Mouse (Mus musculus): ENCODE measurements around the gene Tmem115. TPM values are rescaled to one million over a fixed set of nuclear protein-coding genes. Genes with fewer than 3 reads are reported as not detected.

The Tmem115 gene
- total and polyA plus RNA-seq, 2 experiments from 2014 or later = 49.7 to 51.4 TPM

DNA sequence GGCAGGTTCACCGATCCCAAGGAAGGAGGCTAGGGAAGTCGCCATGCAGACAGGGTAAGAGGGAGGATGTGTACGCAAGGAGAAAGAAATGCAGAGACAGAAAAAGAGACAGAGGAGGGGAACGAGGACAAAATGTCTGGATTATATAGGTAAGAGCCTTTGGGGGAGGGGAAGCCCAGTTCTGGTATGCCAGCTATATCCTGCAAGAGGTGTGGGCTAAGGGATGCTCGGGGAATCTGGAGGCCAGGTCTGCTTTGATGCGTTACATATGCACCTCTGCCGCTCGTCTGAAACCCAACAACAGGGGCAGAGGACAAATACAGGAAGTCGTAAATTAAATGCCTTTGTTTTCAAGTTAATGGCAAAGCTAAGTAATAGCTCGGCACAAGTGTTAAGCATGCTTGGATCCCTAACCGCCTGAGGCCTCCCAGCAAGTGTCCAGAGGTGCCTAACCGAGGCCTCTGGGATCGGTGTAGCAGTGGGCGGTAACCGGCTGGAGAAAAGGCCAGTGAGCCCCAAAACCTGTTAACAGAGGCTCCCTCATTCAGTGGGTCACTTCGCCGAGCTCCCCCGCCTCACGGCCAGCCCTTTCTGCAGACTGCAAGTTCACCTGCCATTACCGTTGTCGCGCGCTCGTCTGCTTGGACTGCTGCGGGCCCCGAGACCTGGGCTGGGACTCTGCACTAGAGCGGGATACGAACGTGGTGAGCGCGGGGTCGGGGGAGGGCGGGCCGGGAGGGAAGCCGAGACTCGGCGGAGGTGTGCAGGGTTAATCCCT lies 20.0 kb downstream of the Tmem115 start:
- no peak for TF ChIP-seq CTCF (IDR thresholded peaks at IDR 0.05; ENCODE audit: low read depth)
- H3K36me3 ChIP-seq (ENCODE audit: insufficient read depth) = peaks cover 18% of the 10 kb centered on the region
- DNase-seq (peak; percentile 26), ATAC-seq (peak; percentile 59)
- peaks cover 28% of the 10 kb centered on the region for H3K4me1 ChIP-seq (ENCODE audit: insufficient read depth)
- H3K27me3 ChIP-seq (ENCODE audit: insufficient read depth, low read length) = peaks cover 19% of the 10 kb centered on the region
- WGBS = 7% methylated on average over 37 of the region's 37 CpGs
- peak overlapping the region; percentile 87 for H3K4me2 ChIP-seq (ENCODE audit: low read depth)
- H3K9me3 ChIP-seq (ENCODE audit: low read length) = no peaks in the 10 kb centered on the region
- peak overlapping the region; percentile 68 for H3K27ac ChIP-seq (ENCODE audit: low read depth, low read length)
- peak overlapping the region; percentile 69 for H3K4me3 ChIP-seq (ENCODE audit: low read depth, low read length)
- peak overlapping the region; percentile 70 for H3K9ac ChIP-seq

GRCm38 (mm10) chr9:107554319-107554825 lies 20.6 kb downstream of the Tmem115 start:
- DNase-seq (peak; percentile 99), ATAC-seq (peak; percentile 95)
- no peaks in the 10 kb centered on the region for H3K9me3 ChIP-seq (ENCODE audit: low read length)
- H3K4me2 ChIP-seq (ENCODE audit: low read depth) = peak overlapping the region; percentile 87
- peaks cover 19% of the 10 kb centered on the region for H3K27me3 ChIP-seq (ENCODE audit: insufficient read depth, low read length)
- H3K4me3 ChIP-seq (ENCODE audit: low read depth, low read length) = peak overlapping the region; percentile 69
- WGBS = under 1% methylated on average over 48 of the region's 53 CpGs
- peak overlapping the region; percentile 75 for H3K27ac ChIP-seq (ENCODE audit: low read depth, low read length)
- peak; percentile 13; the same call in 1 of the 2 replicates for TF ChIP-seq CTCF (IDR thresholded peaks at IDR 0.05; ENCODE audit: low read depth)
- H3K9ac ChIP-seq = peak overlapping the region; percentile 70
- H3K4me1 ChIP-seq (ENCODE audit: insufficient read depth) = peaks cover 28% of the 10 kb centered on the region
- H3K36me3 ChIP-seq (ENCODE audit: insufficient read depth) = peaks cover 24% of the 10 kb centered on the region

GRCm38 (mm10) chr9:107555031-107555457 lies 21.3 kb downstream of the Tmem115 start:
- H3K9ac ChIP-seq = peak overlapping the region; percentile 70
- peak overlapping the region; percentile 69 for H3K4me3 ChIP-seq (ENCODE audit: low read depth, low read length)
- under 1% methylated on average over 23 of the region's 23 CpGs for WGBS
- H3K27ac ChIP-seq (ENCODE audit: low read depth, low read length) = peak overlapping the region; percentile 75
- H3K9me3 ChIP-seq (ENCODE audit: low read length) = no peaks in the 10 kb centered on the region
- peak; percentile 35 for DNase-seq
- peaks cover 28% of the 10 kb centered on the region for H3K4me1 ChIP-seq (ENCODE audit: insufficient read depth)
- TF ChIP-seq CTCF (IDR thresholded peaks at IDR 0.05; ENCODE audit: low read depth) = no peak
- ATAC-seq = no peak; the same call in 1 of the 2 replicates
- H3K36me3 ChIP-seq (ENCODE audit: insufficient read depth) = peaks cover 31% of the 10 kb centered on the region
- peaks cover 18% of the 10 kb centered on the region for H3K27me3 ChIP-seq (ENCODE audit: insufficient read depth, low read length)
- H3K4me2 ChIP-seq (ENCODE audit: low read depth) = peak overlapping the region; percentile 87

DNA sequence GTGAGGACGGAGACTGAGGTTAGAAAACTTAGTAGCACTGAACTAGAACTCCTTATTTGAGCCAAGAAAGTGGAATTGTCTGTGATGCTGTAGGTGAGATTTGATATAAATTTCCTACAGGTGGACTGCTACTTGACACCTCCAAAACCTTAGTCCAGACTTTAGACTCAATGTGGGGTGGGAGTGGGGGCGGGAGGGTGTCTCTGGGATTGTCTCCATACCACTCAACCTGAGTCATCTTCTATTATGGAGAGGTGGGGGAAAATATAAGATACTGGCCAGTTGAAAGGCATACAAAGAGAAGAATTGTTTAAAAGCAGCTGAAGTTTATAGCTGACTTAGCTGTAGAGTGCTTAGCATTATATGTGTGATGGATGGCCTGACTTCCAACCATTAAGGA lies 22.0 kb downstream of the Tmem115 start:
- peaks cover 11% of the 10 kb centered on the region for H3K27me3 ChIP-seq (ENCODE audit: insufficient read depth, low read length)
- H3K4me3 ChIP-seq (ENCODE audit: low read depth, low read length) = peak overlapping the region; percentile 69
- no peak overlapping the region for H3K27ac ChIP-seq (ENCODE audit: low read depth, low read length)
- peaks cover 28% of the 10 kb centered on the region for H3K4me1 ChIP-seq (ENCODE audit: insufficient read depth)
- peak overlapping the region; percentile 87 for H3K4me2 ChIP-seq (ENCODE audit: low read depth)
- no peak for DNase-seq
- H3K9ac ChIP-seq = peak overlapping the region; percentile 70; the same call in 1 of the 2 replicates
- no peak for ATAC-seq
- 45% methylated on average over 2 of the region's 2 CpGs for WGBS
- H3K36me3 ChIP-seq (ENCODE audit: insufficient read depth) = peaks cover 36% of the 10 kb centered on the region
- H3K9me3 ChIP-seq (ENCODE audit: low read length) = no peaks in the 10 kb centered on the region
- no peak for TF ChIP-seq CTCF (IDR thresholded peaks at IDR 0.05; ENCODE audit: low read depth)

DNA sequence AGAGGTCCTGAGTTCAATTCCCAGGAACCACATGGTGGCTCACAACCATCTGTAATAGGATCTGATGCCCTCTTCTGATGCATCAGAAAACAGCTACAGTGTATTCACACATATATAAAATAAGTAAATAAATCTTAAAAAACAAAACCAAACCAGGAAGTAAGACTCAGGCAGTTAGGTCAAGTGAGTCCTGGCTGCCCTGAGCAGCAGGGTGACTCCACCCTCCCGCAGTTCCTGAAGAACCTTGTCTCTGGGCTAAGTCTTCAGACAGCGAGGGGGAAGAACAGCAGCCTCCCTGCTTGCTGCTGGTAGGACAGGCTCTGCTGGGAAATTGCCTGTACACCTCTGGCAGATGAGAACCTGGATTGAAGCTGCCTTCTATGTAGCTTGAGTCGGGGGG lies 22.6 kb downstream of the Tmem115 start:
- H3K27ac ChIP-seq (ENCODE audit: low read depth, low read length) = no peak overlapping the region
- H3K9ac ChIP-seq = no peak overlapping the region
- DNase-seq (no peak), ATAC-seq (no peak)
- 75% methylated on average over 3 of the region's 3 CpGs for WGBS
- TF ChIP-seq CTCF (IDR thresholded peaks at IDR 0.05; ENCODE audit: low read depth) = no peak
- no peak overlapping the region for H3K4me3 ChIP-seq (ENCODE audit: low read depth, low read length)
- H3K4me2 ChIP-seq (ENCODE audit: low read depth) = no peak overlapping the region
- no peaks in the 10 kb centered on the region for H3K9me3 ChIP-seq (ENCODE audit: low read length)
- H3K27me3 ChIP-seq (ENCODE audit: insufficient read depth, low read length) = peaks cover 9% of the 10 kb centered on the region; the same call in 1 of the 2 replicates
- H3K4me1 ChIP-seq (ENCODE audit: insufficient read depth) = peaks cover 24% of the 10 kb centered on the region
- peaks cover 43% of the 10 kb centered on the region for H3K36me3 ChIP-seq (ENCODE audit: insufficient read depth)

- H3K27me3 ChIP-seq (ENCODE audit: insufficient read depth, low read length) = no peaks in the 10 kb centered on the region
- peaks cover 19% of the 10 kb centered on the region for H3K4me1 ChIP-seq (ENCODE audit: insufficient read depth)
- peak within 1 kb of the TSS; percentile 72 for H3K27ac ChIP-seq (ENCODE audit: low read depth, low read length)
- peaks cover 52% of the 10 kb centered on the region for H3K36me3 ChIP-seq (ENCODE audit: insufficient read depth)
- TF ChIP-seq CTCF (IDR thresholded peaks at IDR 0.05; ENCODE audit: low read depth) = no peak; the same call in 1 of the 2 replicates
- DNase-seq (peak; percentile 93), ATAC-seq (peak; percentile 99)
- H3K9ac ChIP-seq = peak within 1 kb of the TSS; percentile 81
- H3K4me3 ChIP-seq (ENCODE audit: low read depth, low read length) = peak within 1 kb of the TSS; percentile 91
- H3K9me3 ChIP-seq (ENCODE audit: low read length) = no peaks in the 10 kb centered on the region
- 3% methylated on average over 43 of the region's 46 CpGs for WGBS
- peak within 1 kb of the TSS; percentile 76 for H3K4me2 ChIP-seq (ENCODE audit: low read depth)
Observed at GRCm38 (mm10) chr9:107563029-107563581, 29.4 kb downstream of the Tmem115 start, which contains the start of gene Tusc2. Tusc2 (plus strand) TSS chr9:107563255.
